Mouse (Mus musculus): ENCODE measurements around the gene Exosc10. TPM values are rescaled to one million over a fixed set of nuclear protein-coding genes. Genes with fewer than 3 reads are reported as not detected.

Gene Exosc10
- polyA plus RNA-seq, 1 experiment from 2014 or later: 95.6 TPM

DNA sequence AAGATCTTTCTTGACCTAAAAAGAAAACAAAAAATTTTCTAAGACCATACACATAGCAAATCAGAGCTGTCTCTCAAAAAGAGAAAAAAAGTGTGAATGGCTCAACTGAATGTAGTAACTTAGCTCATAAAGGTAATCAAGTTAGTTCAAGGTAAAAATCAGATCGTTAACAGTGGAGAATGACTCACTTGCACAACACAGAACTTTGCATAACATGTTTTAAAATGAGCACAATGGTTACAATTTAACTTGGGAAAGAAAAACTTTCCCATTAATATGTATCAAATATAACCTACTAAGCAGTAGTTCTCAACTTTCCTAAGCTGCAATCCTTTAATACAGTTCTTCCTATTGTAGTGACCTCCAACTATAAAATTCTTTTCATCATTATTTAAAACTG, 62.5 kb downstream of the Exosc10 start:
- H3K36me3 ChIP-seq: peaks cover 81% of the 10 kb centered on the region
- H3K27me3 ChIP-seq (replicated peaks): no peaks in the 10 kb centered on the region
- H3K27ac ChIP-seq: no peak overlapping the region
- WGBS: 100% methylated on average over 1 of the region's 1 CpGs
- no peak overlapping the region for H3K9ac ChIP-seq
- no peak overlapping the region for H3K4me2 ChIP-seq (replicated peaks)
- no peak overlapping the region for H3K4me3 ChIP-seq
- H3K9me3 ChIP-seq: no peaks in the 10 kb centered on the region
- H3K4me1 ChIP-seq: peaks cover 12% of the 10 kb centered on the region
- ATAC-seq (ENCODE audit: low FRiP score, low read depth): no peak

DNA sequence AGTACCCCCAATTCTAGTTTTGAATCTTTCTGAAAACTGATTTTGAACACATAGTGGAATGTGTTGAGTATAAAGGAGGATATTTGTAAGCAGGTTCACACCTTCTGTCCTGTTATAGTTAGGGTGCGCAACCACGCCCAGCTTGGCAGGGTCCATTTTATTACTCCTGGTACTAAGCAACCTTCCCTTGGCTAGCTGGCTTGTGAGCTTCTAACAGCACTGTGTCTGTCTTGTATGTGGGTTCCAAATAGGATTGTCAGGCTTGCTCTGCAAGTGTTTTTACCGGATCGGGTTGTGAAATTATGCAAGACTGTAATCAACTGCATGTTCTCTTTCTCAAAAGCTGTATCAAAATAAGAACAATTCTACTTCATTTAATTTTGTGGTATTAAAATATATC, 64.3 kb downstream of the Exosc10 start:
- Histone ChIP-seq H3K36me3 (peaks cover 69% of the 10 kb centered on the region), H3K4me1 (peaks cover 12% of the 10 kb centered on the region), H3K4me3 (no peak overlapping the region), H3K27ac (no peak overlapping the region), H3K9ac (no peak overlapping the region), H3K4me2 (replicated peaks) (no peak overlapping the region), H3K27me3 (replicated peaks) (no peaks in the 10 kb centered on the region), H3K9me3 (no peaks in the 10 kb centered on the region)
- WGBS: 95% methylated on average over 4 of the region's 4 CpGs
- ATAC-seq (ENCODE audit: low FRiP score, low read depth): no peak

DNA sequence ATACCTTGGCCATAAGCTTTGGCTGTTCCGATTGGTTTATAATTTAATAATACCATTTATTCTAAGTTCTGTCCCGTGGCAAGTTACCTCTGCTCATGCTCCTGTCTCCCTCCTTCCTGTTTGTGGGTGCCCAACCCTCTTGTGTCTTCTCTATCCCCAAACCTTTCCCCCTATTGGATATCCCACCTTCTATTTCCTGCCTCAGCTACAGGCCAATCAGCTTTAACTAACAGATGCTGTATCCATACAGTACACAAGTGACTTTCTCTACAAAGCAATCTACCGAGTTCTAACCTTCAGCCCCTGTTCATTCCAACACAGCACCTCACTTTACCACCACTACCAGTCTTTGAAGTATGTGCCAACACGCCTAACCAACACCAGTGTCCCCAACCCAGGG, 65.4 kb downstream of the Exosc10 start:
- H3K9ac ChIP-seq: no peak overlapping the region
- H3K36me3 ChIP-seq: peaks cover 62% of the 10 kb centered on the region

DNA sequence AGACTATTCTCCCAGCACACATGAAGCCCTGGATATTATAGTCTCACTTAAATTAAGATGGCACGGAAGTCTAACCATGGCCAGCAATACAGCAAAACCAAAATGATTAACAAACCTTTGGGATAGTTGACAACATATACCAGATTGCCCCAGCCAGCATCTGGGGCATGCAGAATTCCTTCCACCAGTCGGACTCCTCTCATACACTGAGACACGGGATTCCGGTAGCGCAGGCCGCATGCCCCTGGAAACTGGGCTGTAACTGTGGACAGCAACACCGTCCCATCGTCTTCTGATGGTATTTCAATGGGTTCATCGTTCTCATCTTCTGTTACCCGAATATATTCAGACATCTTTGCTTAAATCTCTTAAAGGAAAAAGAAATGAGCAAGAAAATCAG, 66.8 kb downstream of the Exosc10 start:
- peaks cover 12% of the 10 kb centered on the region for H3K4me1 ChIP-seq
- H3K36me3 ChIP-seq: peaks cover 48% of the 10 kb centered on the region
- H3K9me3 ChIP-seq: no peaks in the 10 kb centered on the region
- H3K4me3 ChIP-seq: no peak overlapping the region
- ATAC-seq (ENCODE audit: low FRiP score, low read depth): no peak
- 87% methylated on average over 10 of the region's 10 CpGs for WGBS
- no peak overlapping the region for H3K27ac ChIP-seq
- H3K4me2 ChIP-seq (replicated peaks): peak overlapping the region; percentile 82
- no peak overlapping the region for H3K9ac ChIP-seq
- no peaks in the 10 kb centered on the region for H3K27me3 ChIP-seq (replicated peaks)

More for the DNA sequence above, 65.4 kb downstream of the Exosc10 start:
- WGBS: 92% methylated on average over 4 of the region's 4 CpGs
- H3K9me3 ChIP-seq: no peaks in the 10 kb centered on the region
- no peaks in the 10 kb centered on the region for H3K27me3 ChIP-seq (replicated peaks)
- H3K27ac ChIP-seq: no peak overlapping the region
- no peak overlapping the region for H3K4me3 ChIP-seq
- H3K4me2 ChIP-seq (replicated peaks): 0 out of 2 replicates have a peak overlapping the region, but pooled peaks have one; percentile 10
- H3K4me1 ChIP-seq: peaks cover 12% of the 10 kb centered on the region
- no peak for ATAC-seq (ENCODE audit: low FRiP score, low read depth)

DNA sequence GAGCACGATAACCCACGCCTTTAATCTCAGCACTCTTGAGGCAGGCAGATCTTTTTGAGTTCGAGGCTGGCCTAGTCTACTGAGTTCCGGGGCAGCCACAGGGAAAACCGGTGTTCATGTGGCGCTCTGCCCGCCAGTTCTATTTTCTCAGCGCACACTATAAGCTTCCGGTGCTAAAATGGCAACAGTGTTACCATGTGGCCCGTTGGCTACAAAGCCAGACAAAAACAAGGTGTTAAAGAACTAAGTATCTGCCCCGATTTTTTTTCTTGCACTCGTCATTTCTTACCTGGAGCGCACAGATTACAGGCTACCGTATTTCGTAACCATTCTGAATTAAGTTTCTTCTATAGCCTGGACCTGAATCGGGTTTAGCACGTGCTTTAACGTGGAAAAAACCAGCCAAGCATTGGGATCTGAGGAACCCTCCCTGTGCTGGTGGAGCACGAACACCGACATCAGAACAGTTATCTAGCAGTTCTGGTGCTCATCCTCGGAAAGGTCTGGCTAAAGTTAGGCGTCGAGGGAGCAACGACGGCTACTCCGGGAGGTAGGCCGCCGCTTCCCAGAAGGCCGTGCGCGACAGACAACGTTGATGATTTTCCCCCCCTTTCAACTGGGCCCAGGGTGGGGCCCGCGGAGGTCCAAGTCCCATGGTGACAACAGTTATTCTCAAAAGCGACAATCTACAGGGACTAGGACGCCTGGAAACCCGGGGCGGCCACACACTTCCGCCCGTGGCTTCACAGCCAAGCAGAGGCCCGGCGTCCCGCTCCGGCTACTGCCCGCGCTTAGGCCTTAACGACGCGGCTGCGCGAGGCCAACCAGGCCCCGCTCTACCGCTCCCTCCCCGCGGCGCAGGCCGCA, 67.8 kb downstream of the Exosc10 start:
- Histone ChIP-seq H3K9ac (peak overlapping the region; percentile 100), H3K27ac (peak overlapping the region; percentile 91), H3K27me3 (replicated peaks) (no peaks in the 10 kb centered on the region), H3K4me3 (peak overlapping the region; percentile 99), H3K9me3 (no peaks in the 10 kb centered on the region), H3K4me1 (peaks cover 12% of the 10 kb centered on the region), H3K4me2 (replicated peaks) (peak overlapping the region; percentile 82), H3K36me3 (peaks cover 40% of the 10 kb centered on the region)
- peak; percentile 75 for ATAC-seq (ENCODE audit: low FRiP score, low read depth)
- WGBS: 1% methylated on average over 56 of the region's 57 CpGs

DNA sequence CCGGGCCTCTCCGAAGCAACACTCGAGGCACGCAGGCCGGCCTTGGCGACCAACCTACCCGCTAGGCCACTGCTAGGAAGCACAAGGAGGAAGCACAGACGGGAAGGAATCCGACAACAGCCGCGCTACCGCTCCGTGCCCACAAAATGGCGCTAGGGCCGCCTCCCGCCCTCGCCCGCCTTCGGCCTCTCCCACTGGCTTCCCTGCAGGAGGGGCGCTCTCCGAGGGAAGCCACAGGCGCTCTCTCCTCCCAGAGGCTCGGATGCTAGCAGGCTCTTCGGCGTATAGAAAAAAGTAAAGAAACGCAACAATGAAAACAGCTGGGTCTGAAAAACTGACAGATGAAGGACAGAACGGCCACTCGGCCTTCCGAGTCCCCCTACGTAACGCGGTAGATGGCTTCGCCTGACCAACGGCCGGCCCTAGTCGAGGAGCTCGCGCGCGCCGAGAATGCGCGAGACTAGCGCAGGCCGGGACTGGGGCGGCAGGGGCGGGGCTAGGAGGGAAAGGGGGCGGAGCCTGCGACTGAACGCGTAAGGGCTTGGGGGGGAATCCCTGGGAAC, 68.5 kb downstream of the Exosc10 start, which contains the start of gene Tardbp:
Gene Tardbp, minus strand, starts transcription at position 397 of the 563 bp plus-strand sequence.
- Histone ChIP-seq H3K9ac (peak within 1 kb of the TSS; percentile 100), H3K4me3 (peak within 1 kb of the TSS; percentile 99), H3K27me3 (replicated peaks) (no peaks in the 10 kb centered on the region), H3K27ac (peak within 1 kb of the TSS; percentile 91), H3K36me3 (peaks cover 33% of the 10 kb centered on the region), H3K9me3 (no peaks in the 10 kb centered on the region), H3K4me2 (replicated peaks) (peak within 1 kb of the TSS; percentile 82), H3K4me1 (peaks cover 12% of the 10 kb centered on the region)
- WGBS: under 1% methylated on average over 51 of the region's 51 CpGs
- ATAC-seq (ENCODE audit: low FRiP score, low read depth): peak; percentile 94

DNA sequence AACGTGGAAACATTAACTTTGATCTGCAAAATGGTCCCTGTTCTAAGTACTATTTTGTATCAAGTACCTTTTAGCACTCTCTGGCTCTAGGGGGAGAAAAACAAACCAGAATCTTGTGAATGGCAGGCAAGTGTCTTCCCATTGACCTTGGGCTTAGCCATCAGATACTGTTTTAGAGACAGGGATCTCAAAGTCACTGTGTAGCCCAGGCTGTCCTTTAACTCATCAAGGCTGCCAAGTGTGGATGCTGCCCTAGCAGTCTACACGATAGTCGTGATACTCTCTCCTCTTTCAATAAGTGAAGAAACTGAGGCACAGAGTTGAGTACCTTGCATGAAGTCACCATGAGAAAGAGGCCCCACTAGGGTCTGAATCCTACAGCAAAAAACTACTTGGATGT, 69.0 kb downstream of the Exosc10 start:
- H3K27me3 ChIP-seq (replicated peaks): no peaks in the 10 kb centered on the region
- 61% methylated on average over 3 of the region's 3 CpGs for WGBS
- peaks cover 12% of the 10 kb centered on the region for H3K4me1 ChIP-seq
- no peaks in the 10 kb centered on the region for H3K9me3 ChIP-seq
- peaks cover 28% of the 10 kb centered on the region for H3K36me3 ChIP-seq
- no peak overlapping the region for H3K4me3 ChIP-seq
- no peak overlapping the region for H3K9ac ChIP-seq
- peak; percentile 23 for ATAC-seq (ENCODE audit: low FRiP score, low read depth)
- H3K4me2 ChIP-seq (replicated peaks): peak overlapping the region; percentile 82
- H3K27ac ChIP-seq: no peak overlapping the region

Other genes starting within 250 kb of the Exosc10 start
- 19.5 and 19.7 TPM in 2 replicates for gene Ubiad1, start 113.7 kb upstream of the Exosc10 start, polyA plus RNA-seq (2016; fragmentation: Nextera tagmentation; extraction: Ambion mirVana)
- 27.7 and 28.2 TPM in 2 replicates for gene Mtor, start 109.8 kb upstream of the Exosc10 start, polyA plus RNA-seq (2016; fragmentation: Nextera tagmentation; extraction: Ambion mirVana)
- gene Angptl7, start 58.0 kb upstream of the Exosc10 start, polyA plus RNA-seq (2016; fragmentation: Nextera tagmentation; extraction: Ambion mirVana): 0.29 and 0.37 TPM in 2 replicates
- gene Srm, start 33.1 kb downstream of the Exosc10 start, polyA plus RNA-seq (2016; fragmentation: Nextera tagmentation; extraction: Ambion mirVana): 167 and 170 TPM in 2 replicates
- gene Masp2, start 44.1 kb downstream of the Exosc10 start, polyA plus RNA-seq (2016; fragmentation: Nextera tagmentation; extraction: Ambion mirVana): 0.27 and 0.38 TPM in 2 replicates
- gene Tardbp, start 68.6 kb downstream of the Exosc10 start, polyA plus RNA-seq (2016; fragmentation: Nextera tagmentation; extraction: Ambion mirVana): 323 and 327 TPM in 2 replicates
- gene Gm572, start 84.9 kb downstream of the Exosc10 start, polyA plus RNA-seq (2016; fragmentation: Nextera tagmentation; extraction: Ambion mirVana): not detected in 2 replicates
- 14.2 and 16.3 TPM in 2 replicates for gene Casz1, start 246.0 kb downstream of the Exosc10 start, polyA plus RNA-seq (2016; fragmentation: Nextera tagmentation; extraction: Ambion mirVana)

All from neural tube, embryonic 12.5 days (tissue).